Mouse (Mus musculus): ENCODE data around the gene Cstf1.

The Cstf1 gene

DNA sequence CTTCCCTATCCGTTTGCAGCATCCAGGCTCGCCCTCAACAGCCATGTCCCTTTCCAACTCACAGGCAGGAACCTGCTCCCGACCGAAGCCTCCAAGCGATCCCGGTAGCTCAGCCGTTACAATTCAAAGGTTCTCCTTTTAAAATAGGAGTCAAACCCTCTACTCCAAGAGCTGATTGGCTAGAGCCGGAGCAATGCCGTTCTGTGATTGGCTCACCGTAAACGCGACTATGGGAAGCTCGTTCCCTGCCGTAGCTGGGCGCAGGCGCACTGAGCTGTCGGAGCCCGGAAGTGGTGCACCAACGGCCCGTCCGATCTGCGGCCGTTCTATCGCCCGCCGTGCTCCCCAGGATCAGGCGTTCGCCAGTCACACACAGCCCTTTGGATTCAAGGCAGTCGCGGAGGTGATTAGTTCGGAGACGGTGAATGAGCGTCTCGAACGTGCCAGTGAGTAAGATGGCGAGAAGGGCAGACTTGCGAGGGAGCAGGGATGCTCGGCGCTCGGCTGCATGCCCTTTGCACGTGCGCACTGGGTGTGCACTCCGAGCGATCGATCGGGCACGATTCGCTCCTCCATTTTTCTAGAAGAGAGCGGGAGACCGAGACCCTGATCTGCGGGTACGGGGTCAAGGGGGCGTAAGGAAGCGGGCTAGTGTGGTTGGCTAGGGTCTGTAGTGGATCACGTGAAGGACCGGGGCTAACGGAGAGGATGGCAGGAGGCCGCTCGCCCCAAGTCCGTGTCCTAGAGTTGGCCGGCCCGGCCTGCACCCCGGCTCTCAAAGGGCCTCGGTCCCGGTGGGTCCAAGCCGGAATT lies at the start of gene Cstf1, which contains the start of gene Aurka:
Gene Cstf1, plus strand, starts transcription at position 271 of the 813 bp plus-strand sequence.
Gene Aurka, minus strand, starts transcription at position 125 of the 813 bp plus-strand sequence.
- peak; percentile 93 for DNase-seq (ENCODE audit: low spot score)

DNA sequence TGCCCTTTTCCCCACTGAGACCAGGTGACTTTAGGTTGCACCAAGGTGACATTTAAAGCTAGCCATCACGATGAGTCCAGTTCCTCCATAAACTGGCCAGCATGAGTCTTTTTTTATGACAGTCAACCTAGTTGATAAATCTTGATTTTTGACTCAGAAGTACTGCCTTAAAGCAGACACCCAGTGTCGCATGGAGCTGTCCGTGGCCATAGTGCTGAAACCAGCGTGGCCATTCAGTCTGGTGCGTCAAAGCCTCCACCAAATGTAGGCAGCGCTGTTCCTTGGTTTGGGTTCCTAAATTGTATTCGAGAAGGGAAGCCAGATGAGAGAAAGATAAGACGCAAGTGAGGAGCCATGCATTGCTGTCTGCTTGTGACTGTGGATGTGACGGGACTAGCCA lies 49.6 kb upstream of the Cstf1 start:
- no peak for DNase-seq (ENCODE audit: low spot score)

DNA sequence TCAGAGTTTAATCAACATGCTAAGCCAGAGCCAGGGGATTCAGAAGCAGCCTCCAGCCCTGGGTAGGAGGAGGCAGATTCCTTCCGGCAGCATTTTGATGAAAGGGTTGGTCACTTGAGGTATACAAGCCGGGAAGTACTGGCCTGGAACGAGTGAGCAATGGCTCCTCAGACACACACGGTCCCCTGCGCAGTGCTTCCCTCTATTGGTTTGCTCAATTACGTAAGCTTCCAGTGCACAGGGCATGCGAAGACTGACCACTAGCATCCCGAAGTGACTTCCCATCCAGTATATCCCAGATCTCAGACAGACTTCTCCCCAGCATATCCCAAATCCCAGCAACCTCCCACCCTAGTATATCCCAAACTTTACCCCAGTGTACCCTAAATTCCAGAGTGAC lies 42.2 kb upstream of the Cstf1 start:
- DNase-seq (ENCODE audit: low spot score) = no peak

DNA sequence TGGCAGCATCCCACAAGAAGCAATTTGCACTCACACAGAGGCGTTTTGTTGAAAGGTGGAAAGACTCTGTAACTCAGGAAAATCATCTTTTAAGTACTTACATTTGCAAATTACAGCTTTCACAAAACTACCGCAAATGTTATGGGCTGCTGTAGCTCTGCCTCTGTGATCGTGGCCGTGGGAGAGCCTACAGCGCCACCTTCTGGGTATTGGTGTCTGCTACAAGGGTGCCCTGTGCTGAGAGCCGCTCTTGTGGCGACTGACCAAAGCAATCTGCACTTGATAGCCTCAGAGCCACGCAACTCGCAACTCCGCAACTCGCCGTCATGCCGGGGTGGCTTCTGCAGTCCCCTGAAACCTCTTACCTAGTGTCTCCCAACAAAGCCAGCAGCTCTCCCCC lies 41.3 kb upstream of the Cstf1 start:
- no peak for DNase-seq (ENCODE audit: low spot score)

DNA sequence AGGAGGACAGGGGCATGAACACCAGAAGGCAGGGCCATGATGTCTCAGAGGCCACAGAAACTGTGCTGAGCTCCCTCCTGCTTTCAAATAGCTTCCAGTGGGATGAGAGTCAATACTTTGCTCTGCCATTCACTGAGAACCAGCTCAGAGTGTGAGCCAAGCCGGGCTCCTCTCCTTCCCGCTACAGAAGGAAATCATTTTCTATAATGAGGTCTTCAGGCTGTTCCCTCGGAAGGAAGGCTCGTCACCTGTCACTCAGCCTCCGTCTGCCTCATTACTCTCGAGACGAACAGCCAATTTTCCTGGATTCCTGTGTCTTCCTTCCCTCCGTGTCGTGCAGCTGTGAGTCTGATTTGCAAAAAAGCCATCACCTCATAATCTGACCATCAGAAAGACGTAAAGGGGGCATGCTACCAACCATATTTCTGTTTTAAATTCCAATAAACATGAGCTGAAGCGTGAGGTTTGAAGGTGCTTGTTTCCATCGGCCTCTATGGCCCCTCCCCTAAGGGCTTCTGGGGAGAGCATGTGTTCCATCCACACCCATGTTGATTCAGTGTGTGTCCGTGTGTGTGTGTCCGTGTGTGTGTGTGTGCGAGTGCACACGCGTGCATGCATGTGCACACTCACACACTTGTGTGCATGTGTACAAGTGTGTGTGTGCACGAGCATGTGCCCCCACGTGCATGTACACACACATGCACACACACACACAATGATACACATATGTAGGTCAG lies 32.1 kb upstream of the Cstf1 start:
- DNase-seq (ENCODE audit: low spot score) = no peak

DNA sequence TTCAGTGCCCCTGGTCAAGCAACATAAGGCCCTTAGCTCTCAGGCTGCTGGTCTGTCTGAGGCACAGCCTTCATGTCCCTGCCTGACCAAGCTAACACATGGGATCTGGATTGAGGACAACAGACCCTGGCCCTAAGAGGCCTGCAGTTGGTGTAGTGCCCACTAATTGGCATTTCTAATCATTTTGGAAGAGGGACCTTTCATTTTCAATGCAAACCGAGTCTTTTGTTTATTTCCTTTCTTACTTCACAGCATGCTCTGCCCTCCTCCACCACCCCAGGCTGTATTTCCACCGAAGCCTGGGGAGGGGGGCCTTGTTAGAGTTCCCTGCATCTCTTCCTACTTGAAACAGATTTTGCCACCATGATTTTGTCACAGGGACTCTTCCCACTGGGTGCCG lies 29.5 kb upstream of the Cstf1 start:
- DNase-seq (ENCODE audit: low spot score) = no peak

DNA sequence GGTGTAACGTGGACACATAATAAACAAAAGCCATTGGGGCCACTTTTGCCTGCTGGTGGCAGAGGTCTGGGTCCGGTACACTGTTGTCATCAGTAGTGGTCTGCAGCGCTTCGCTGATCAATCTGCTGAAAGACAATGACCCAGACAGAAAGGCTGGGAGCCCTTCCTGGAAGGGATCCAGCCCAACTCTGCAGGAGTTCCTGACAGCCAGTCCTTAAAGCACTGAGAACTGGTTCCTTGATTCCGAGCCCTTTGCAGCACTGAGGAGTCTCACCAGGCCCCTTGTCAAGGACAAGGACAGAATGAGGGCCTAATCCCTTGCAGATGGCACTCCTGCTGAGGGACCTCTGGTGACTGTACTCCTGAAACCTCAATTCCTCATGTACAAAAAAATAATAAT lies 28.9 kb upstream of the Cstf1 start:
- no peak for DNase-seq (ENCODE audit: low spot score)

DNA sequence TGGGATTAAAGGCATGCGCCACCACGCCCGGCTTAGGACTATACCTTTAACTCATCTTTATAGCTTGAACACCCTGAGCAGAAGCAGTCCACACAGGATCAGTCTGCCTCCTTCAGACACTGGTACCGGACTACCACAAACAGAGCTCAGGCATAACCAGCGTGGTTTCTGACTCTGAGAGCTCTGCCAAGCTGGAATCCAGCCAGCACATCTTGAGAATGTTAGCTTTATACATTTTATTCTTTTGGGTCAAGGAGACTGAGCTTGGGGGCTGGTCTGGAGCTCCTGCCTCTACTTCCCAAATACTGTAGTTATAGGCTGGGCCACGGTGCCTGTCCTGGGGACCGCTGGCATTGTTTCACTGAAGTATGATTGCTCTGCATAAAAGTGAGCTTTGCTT lies 26.7 kb upstream of the Cstf1 start:
- no peak for DNase-seq (ENCODE audit: low spot score)

DNA sequence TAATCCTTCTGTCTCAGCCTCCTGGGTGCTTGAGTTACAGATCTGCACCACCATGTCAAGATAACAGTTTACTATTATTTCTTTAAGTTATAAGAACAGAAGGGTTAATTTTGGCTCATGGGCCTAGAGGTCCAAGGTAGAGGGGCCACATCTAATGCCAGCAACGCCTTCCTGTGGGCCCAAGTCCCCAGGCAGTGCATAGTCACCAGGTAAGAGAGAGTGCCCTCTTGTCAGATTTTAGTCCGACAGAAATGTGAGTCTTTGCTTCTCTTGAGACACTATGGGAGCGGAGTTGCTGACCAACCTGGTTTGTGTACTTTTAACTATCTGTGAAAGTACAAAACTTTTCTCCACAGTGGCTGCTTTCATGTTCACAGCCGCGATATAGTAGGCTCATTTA lies 25.8 kb upstream of the Cstf1 start:
- no peak for DNase-seq (ENCODE audit: low spot score)

DNA sequence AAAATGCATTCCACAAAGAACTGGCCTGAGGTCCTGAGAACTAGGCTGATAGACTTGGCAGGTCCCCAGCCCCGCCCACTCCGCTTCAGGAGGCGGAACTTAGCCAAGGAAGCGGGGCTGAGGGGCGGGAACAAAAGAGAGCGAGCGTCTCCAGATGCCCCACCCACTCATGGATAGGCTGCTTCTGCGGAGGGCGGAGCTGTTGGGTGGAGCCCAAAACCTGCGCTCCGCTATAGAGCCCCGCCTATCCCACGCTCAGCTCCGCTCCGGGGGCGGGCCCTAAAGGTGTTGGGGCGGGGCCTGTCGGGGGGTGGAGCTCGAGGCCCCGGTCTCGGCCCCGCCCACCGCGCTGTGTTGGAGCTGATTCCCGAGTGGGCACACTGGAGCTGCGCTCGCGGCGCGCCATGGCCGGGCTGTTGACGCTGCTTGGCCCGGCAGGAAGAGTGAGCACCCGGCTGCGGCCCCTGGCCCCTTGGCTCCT lies 25.2 kb upstream of the Cstf1 start, which contains the start of gene Fam210b:
Gene Fam210b, plus strand, starts transcription at position 308 of the 481 bp plus-strand sequence.
- DNase-seq (ENCODE audit: low spot score) = peak; percentile 97

DNA sequence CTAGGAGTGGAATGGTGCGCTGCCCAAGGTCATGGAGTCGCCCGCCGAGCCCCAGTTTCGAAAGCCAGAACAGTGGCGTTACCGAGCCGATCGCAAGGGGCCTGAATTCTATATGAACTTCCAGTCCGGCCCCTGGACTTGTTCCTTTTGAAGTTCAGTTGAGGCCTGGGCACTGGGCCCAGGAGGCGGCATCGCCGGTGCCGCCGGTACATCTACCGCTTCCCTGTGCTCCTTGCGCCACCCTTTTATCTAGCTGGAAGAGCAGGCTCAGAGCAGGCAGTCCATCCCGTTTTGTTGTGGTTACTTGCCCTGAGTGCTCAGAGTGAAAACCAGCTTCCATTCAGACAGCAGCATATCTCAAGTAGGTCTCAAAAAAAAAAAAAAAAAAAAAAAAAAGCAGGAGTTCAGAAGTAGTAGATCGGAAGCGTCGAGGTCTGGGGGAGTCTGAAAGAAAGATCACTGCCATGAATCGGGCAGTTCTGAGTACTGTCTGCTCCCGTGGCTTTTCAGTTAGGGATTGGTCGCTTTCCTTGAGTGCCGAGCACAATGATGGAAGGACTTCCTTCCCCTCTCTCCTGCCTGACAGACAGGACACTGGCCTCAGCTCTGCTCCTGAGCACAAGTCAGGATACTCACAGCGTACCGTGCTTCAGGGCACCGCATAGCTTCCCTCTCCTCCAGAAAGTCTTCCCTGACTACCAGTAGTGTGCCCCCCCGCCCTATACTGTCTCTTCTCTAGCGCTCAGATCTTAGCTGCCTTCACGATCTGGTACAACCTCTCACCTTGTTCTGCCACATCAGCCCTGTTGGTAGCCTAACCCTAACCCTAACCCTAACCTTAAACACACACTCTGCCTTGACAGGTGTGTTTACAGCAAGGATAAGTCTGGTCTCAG lies 24.2 kb upstream of the Cstf1 start:
- DNase-seq (ENCODE audit: low spot score) = no peak

DNA sequence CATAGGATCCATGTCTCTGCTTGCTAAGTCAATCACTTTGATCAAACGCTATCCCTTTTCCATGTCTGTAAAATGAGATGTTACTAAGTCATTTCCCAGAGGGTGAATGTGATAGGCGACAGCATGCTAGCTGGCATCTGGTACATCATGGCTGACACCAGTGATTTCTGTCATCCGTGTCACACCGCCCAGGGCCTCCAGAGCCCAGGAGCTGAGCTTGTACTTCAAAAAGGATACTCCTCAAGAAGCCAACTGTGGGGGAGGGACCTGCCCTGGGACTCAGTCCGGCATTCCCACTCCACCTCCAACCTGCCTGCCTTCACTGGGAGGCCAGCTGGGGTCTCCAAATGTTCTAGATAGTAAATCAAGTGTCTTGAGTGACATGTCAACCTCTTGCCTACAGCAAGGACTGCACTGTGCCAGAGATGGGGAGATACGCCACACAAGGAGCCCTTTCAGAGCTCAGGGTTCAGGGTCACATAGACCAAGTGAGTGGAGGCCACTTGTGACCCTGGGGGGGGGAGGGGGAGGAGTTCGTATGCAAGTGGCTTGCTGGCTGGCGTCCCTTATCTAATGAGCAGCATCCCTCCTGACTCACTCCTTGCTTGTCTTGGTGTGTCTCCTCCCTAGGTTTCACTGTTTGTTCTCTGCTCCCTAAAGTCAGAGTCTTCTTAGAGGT lies 23.4 kb upstream of the Cstf1 start:
- DNase-seq (ENCODE audit: low spot score) = no peak

DNA sequence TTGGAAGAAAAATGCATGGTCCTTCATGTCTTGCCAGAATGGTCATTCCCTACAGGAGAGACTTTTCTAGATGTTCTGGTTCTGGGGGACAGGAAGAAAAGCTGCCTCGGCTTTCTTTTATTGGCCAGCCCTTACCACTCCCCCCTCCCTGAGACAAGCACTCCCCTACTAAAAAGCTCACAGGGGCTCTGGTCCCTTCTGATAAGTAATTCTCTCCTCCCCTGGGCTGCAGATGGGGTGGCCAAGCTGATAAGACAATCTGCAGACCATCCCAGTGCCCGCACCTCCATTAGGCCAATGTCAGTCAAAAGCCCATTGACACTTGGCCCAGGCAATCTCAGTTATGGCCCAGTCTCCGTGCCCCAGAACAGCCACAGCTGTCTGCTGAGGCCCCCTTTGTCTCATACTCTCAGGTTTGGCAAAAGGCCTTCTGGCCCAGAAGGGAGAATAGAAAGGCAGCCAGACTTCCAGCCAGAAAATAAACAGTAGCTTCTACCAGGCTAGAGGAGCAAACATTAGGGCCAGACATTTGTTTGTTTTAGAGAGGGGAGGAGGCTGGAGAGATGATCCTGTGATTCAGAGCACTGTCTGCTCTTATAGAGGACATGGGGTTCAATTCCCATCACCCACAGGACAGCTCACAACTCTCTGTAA lies 22.1 kb upstream of the Cstf1 start:
- no peak for DNase-seq (ENCODE audit: low spot score)

DNA sequence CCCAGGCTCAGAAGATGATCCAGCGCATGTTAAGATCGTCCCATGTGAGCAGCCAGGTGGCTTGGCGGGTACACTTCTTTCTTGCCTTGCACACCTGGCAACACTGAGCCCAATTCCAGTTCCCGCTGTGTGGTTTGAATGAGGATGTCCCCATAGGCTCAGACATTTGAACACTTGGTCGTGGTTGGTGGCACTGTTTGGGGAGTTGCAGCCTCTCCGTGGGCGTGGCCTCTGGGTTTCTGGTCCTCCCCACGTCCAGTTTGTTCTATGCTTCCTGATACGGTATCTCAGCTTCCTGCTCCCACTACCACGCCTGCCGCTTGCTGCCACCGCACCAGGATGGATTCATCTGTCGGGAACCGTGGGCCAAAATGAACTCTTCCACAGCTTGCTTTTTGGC lies 20.7 kb upstream of the Cstf1 start:
- no peak for DNase-seq (ENCODE audit: low spot score)

DNA sequence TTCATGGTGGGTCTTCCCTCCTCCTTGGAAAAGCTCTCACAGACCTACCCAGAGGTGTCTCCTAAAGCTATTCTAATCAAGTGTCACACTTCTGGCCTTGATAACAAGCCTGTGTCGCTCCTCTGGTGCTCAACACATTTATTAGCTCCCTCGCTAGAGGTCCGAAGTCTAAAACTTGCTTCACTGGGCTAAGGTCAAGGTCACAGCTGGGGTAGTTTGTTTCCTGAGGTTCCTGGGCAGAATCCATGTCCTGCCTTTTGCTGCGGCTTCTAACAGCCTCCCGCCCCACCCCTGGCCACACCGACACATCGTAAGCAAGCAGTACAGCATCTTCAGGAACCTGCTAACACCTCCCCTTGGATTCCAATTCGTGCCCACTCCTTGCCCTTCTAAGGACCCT lies 19.7 kb upstream of the Cstf1 start:
- DNase-seq (ENCODE audit: low spot score) = no peak

DNA sequence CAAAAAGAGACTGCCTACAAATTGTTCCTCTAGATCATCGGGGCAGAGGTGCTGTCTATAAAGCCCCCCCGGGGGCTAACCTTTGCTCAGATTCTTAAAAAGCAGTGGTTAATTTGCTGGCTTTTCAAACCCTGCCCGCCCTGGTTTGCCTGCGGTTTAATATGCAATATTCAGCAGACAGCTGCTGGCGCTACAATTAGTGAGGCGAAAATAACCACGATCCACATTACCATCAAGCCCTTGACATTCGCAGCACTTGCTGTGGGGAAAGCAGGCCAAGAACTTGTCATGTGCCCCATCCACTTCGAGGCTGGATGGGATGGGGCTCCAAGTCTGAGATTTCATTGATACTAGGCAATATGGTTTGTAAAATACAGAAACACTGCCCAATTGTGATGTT lies 17.3 kb upstream of the Cstf1 start:
- no peak for DNase-seq (ENCODE audit: low spot score)

DNA sequence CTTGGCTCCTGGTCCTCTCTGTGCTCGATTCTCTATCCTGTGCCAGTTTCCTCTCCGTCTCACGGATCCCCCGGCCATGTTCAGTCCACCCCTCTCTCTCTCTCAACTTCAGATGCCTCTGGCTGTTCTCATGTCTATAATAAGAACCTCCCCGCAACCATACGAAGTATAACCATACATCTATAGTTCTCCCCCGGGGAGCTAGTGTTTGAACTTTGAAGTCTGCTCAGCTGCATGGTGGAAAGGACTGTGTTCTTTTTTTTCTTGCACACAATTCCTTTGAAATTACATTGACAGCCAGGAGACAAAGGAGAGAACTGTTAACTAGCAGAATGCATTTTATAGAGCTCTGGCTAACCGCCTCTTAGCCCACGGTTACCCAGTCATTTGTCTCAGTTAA lies 15.7 kb upstream of the Cstf1 start:
- no peak for DNase-seq (ENCODE audit: low spot score)

DNA sequence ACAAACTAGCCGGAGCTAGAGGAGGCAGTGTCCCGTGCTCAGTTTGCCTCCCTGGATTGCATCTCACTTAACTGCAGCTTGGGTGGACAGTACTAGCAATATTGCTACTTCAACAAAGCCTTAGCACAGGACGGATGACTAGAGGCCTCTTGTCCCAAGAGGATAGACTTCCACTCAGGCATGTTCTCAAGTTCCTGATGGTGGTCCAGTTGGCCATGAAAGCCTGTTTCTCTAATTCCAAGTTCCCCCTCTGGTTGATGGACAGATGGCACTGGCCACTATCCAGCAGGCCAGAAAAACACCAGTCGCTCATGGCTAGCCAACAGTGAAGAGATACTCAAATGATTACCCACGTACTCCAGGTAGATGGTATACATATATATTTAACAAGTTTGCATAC lies 14.6 kb upstream of the Cstf1 start:
- DNase-seq (ENCODE audit: low spot score) = no peak

DNA sequence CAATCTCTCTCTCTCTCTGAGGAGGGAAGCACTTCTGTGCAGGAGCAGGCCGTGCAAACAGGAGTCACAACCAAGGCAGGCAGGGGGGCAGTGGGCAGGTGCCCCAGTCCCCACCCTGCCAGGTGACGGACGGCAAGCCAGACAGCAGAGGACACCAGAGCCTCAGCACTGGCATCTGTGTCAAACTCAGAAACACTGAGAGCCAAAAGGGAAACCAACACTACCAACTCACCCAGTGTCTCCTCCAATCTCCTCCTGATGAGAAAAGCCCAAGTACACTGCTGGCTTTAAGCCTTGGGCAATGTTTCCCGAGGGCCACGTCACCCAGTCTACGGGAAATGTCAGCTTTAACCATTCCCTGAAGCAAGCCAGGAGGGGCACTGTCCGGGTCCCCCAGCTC lies 7.3 kb upstream of the Cstf1 start:
- no peak for DNase-seq (ENCODE audit: low spot score)

DNA sequence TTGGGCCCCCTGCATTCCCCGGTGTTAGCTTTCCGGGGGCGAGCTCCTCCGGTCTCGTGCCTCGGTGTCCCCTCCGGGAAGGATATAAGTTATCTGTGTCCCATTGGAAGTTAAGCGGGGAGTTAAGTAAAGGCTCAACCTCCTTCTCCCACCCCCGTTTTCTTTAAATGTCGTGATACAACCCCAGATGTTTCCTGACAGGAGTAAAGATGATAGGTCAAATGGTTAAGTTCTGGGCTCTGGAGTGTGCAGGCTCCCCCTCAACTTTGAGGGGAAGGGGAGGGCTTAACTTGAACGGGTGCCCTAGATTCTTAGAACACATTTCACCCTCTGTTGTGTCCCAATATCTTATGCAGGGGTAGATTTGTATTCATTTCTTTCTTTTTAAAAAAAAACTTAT lies 777 bp downstream of the Cstf1 start:
- DNase-seq (ENCODE audit: low spot score) = no peak

DNA sequence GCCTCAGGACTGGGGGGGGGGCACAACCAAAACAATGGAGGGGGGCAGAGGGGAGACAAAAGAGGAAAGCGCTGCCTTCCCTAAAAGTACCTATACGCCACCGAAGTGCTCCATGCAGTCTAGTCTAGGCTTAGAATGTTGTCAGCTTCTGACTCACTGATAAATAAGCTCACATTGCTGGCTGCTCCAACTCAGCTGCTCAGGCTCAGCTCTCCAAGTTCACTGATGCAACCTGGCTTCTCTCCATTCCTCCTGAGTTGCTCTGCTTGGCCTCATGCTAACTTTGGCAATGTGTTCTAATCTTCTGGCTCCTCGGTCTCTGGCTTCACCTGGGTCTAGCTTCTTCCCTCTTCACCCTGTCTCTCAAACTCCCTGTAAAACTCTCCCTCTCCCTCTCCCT lies 6.1 kb downstream of the Cstf1 start:
- DNase-seq (ENCODE audit: low spot score) = no peak
